Mouse (Mus musculus): ENCODE data around the gene Bag6. TPM values are rescaled to one million over a fixed set of nuclear protein-coding genes. Genes with fewer than 3 reads are reported as not detected.

Bag6 gene
- polyA plus RNA-seq, 1 experiment from 2014 or later: 63.3 TPM

GRCm38 (mm10) chr17:35152121-35152520 lies 17.1 kb downstream of the Bag6 start:
- WGBS: 98% methylated on average over 4 of the region's 4 CpGs
- ATAC-seq (ENCODE audit: insufficient number of reproducible peaks, insufficient read depth, low FRiP score, low read depth): no peak

GRCm38 (mm10) chr17:35153077-35153476 lies 18.1 kb downstream of the Bag6 start:
- Histone ChIP-seq H3K9ac (ENCODE audit: low read length) (no peak overlapping the region), H3K27ac (replicated peaks in 1 of 2; ENCODE audit: control insufficient read depth in 1 of 2, insufficient read depth in 1 of 2, low read depth in 2 of 2, low read length in 2 of 2) (no peak overlapping the region), H3K4me1 (ENCODE audit: control insufficient read depth in 2 of 2, insufficient read depth in 2 of 2, low read length in 2 of 2) (no peaks in the 10 kb centered on the region), H3K27me3 (ENCODE audit: control insufficient read depth, insufficient read depth, low read length) (no peaks in the 10 kb centered on the region), H3K36me3 (ENCODE audit: control insufficient read depth, insufficient read depth, low read length) (peaks cover 99% of the 10 kb centered on the region), H3K9me3 (ENCODE audit: control insufficient read depth, low read length) (no peaks in the 10 kb centered on the region), H3K4me3 (ENCODE audit: control insufficient read depth in 1 of 2, insufficient read depth in 1 of 2, low read depth in 1 of 2, low read length in 2 of 2) (no peak overlapping the region), H3K4me2 (ENCODE audit: low read length) (no peak overlapping the region)
- 63% methylated on average over 9 of the region's 9 CpGs for WGBS
- no peak for ATAC-seq (ENCODE audit: insufficient number of reproducible peaks, insufficient read depth, low FRiP score, low read depth)

More at GRCm38 (mm10) chr17:35152121-35152520, 17.1 kb downstream of the Bag6 start:
- Histone ChIP-seq H3K4me1 (ENCODE audit: control insufficient read depth in 2 of 2, insufficient read depth in 2 of 2, low read length in 2 of 2) (no peaks in the 10 kb centered on the region), H3K27me3 (ENCODE audit: control insufficient read depth, insufficient read depth, low read length) (no peaks in the 10 kb centered on the region), H3K9me3 (ENCODE audit: control insufficient read depth, low read length) (no peaks in the 10 kb centered on the region), H3K9ac (ENCODE audit: low read length) (no peak overlapping the region), H3K4me3 (ENCODE audit: control insufficient read depth in 1 of 2, insufficient read depth in 1 of 2, low read depth in 1 of 2, low read length in 2 of 2) (no peak overlapping the region), H3K4me2 (ENCODE audit: low read length) (no peak overlapping the region), H3K36me3 (ENCODE audit: control insufficient read depth, insufficient read depth, low read length) (peaks cover 99% of the 10 kb centered on the region), H3K27ac (replicated peaks in 1 of 2; ENCODE audit: control insufficient read depth in 1 of 2, insufficient read depth in 1 of 2, low read depth in 2 of 2, low read length in 2 of 2) (no peak overlapping the region)

GRCm38 (mm10) chr17:35153931-35154330 lies 19.0 kb downstream of the Bag6 start:
- peaks cover 99% of the 10 kb centered on the region for H3K36me3 ChIP-seq (ENCODE audit: control insufficient read depth, insufficient read depth, low read length)
- no peak overlapping the region for H3K4me3 ChIP-seq (ENCODE audit: control insufficient read depth in 1 of 2, insufficient read depth in 1 of 2, low read depth in 1 of 2, low read length in 2 of 2)
- no peak overlapping the region for H3K9ac ChIP-seq (ENCODE audit: low read length)
- no peaks in the 10 kb centered on the region for H3K4me1 ChIP-seq (ENCODE audit: control insufficient read depth in 2 of 2, insufficient read depth in 2 of 2, low read length in 2 of 2)
- WGBS: 83% methylated on average over 4 of the region's 4 CpGs
- ATAC-seq (ENCODE audit: insufficient number of reproducible peaks, insufficient read depth, low FRiP score, low read depth): no peak
- H3K4me2 ChIP-seq (ENCODE audit: low read length): no peak overlapping the region
- H3K9me3 ChIP-seq (ENCODE audit: control insufficient read depth, low read length): no peaks in the 10 kb centered on the region
- no peak overlapping the region for H3K27ac ChIP-seq (replicated peaks in 1 of 2; ENCODE audit: control insufficient read depth in 1 of 2, insufficient read depth in 1 of 2, low read depth in 2 of 2, low read length in 2 of 2)
- no peaks in the 10 kb centered on the region for H3K27me3 ChIP-seq (ENCODE audit: control insufficient read depth, insufficient read depth, low read length)

GRCm38 (mm10) chr17:35154616-35155015 lies 19.6 kb downstream of the Bag6 start:
- ATAC-seq (ENCODE audit: insufficient number of reproducible peaks, insufficient read depth, low FRiP score, low read depth): no peak
- no peaks in the 10 kb centered on the region for H3K9me3 ChIP-seq (ENCODE audit: control insufficient read depth, low read length)
- H3K4me2 ChIP-seq (ENCODE audit: low read length): no peak overlapping the region
- H3K27ac ChIP-seq (replicated peaks in 1 of 2; ENCODE audit: control insufficient read depth in 1 of 2, insufficient read depth in 1 of 2, low read depth in 2 of 2, low read length in 2 of 2): no peak overlapping the region
- no peaks in the 10 kb centered on the region for H3K4me1 ChIP-seq (ENCODE audit: control insufficient read depth in 2 of 2, insufficient read depth in 2 of 2, low read length in 2 of 2)
- no peak overlapping the region for H3K9ac ChIP-seq (ENCODE audit: low read length)
- no peak overlapping the region for H3K4me3 ChIP-seq (ENCODE audit: control insufficient read depth in 1 of 2, insufficient read depth in 1 of 2, low read depth in 1 of 2, low read length in 2 of 2)
- H3K27me3 ChIP-seq (ENCODE audit: control insufficient read depth, insufficient read depth, low read length): no peaks in the 10 kb centered on the region
- peaks cover 99% of the 10 kb centered on the region for H3K36me3 ChIP-seq (ENCODE audit: control insufficient read depth, insufficient read depth, low read length)
- 83% methylated on average over 7 of the region's 7 CpGs for WGBS

- H3K4me2 ChIP-seq (ENCODE audit: low read length): no peak overlapping the region
- no peaks in the 10 kb centered on the region for H3K9me3 ChIP-seq (ENCODE audit: control insufficient read depth, low read length)
- peaks cover 99% of the 10 kb centered on the region for H3K36me3 ChIP-seq (ENCODE audit: control insufficient read depth, insufficient read depth, low read length)
- WGBS: 87% methylated on average over 12 of the region's 12 CpGs
- no peak overlapping the region for H3K27ac ChIP-seq (replicated peaks in 1 of 2; ENCODE audit: control insufficient read depth in 1 of 2, insufficient read depth in 1 of 2, low read depth in 2 of 2, low read length in 2 of 2)
- H3K27me3 ChIP-seq (ENCODE audit: control insufficient read depth, insufficient read depth, low read length): no peaks in the 10 kb centered on the region
- H3K9ac ChIP-seq (ENCODE audit: low read length): no peak overlapping the region
- no peak for ATAC-seq (ENCODE audit: insufficient number of reproducible peaks, insufficient read depth, low FRiP score, low read depth)
- no peaks in the 10 kb centered on the region for H3K4me1 ChIP-seq (ENCODE audit: control insufficient read depth in 2 of 2, insufficient read depth in 2 of 2, low read length in 2 of 2)
- H3K4me3 ChIP-seq (ENCODE audit: control insufficient read depth in 1 of 2, insufficient read depth in 1 of 2, low read depth in 1 of 2, low read length in 2 of 2): no peak overlapping the region
Measured at GRCm38 (mm10) chr17:35155451-35155850, 20.5 kb downstream of the Bag6 start.

- ATAC-seq (ENCODE audit: insufficient number of reproducible peaks, insufficient read depth, low FRiP score, low read depth): no peak
- 87% methylated on average over 33 of the region's 33 CpGs for WGBS
- H3K27ac ChIP-seq (replicated peaks in 1 of 2; ENCODE audit: control insufficient read depth in 1 of 2, insufficient read depth in 1 of 2, low read depth in 2 of 2, low read length in 2 of 2): no peak overlapping the region
Measured at GRCm38 (mm10) chr17:35156461-35157200, 21.7 kb downstream of the Bag6 start.

GRCm38 (mm10) chr17:35157254-35157653 lies 22.3 kb downstream of the Bag6 start:
- no peak overlapping the region for H3K27ac ChIP-seq (replicated peaks in 1 of 2; ENCODE audit: control insufficient read depth in 1 of 2, insufficient read depth in 1 of 2, low read depth in 2 of 2, low read length in 2 of 2)
- H3K27me3 ChIP-seq (ENCODE audit: control insufficient read depth, insufficient read depth, low read length): no peaks in the 10 kb centered on the region
- no peak for ATAC-seq (ENCODE audit: insufficient number of reproducible peaks, insufficient read depth, low FRiP score, low read depth)
- peaks cover 0 to 9% of the 10 kb centered on the region in 2 experiments; a peak in 2 of 4 replicates for H3K4me1 ChIP-seq (ENCODE audit: control insufficient read depth in 2 of 2, insufficient read depth in 2 of 2, low read length in 2 of 2)
- no peak overlapping the region for H3K9ac ChIP-seq (ENCODE audit: low read length)
- no peaks in the 10 kb centered on the region for H3K9me3 ChIP-seq (ENCODE audit: control insufficient read depth, low read length)
- WGBS: 85% methylated on average over 8 of the region's 8 CpGs
- H3K36me3 ChIP-seq (ENCODE audit: control insufficient read depth, insufficient read depth, low read length): peaks cover 100% of the 10 kb centered on the region
- H3K4me3 ChIP-seq (ENCODE audit: control insufficient read depth in 1 of 2, insufficient read depth in 1 of 2, low read depth in 1 of 2, low read length in 2 of 2): no peak overlapping the region
- no peak overlapping the region for H3K4me2 ChIP-seq (ENCODE audit: low read length)

More at GRCm38 (mm10) chr17:35156461-35157200, 21.7 kb downstream of the Bag6 start:
- peaks cover 0 to 3% of the 10 kb centered on the region in 2 experiments; a peak in 1 of 4 replicates for H3K4me1 ChIP-seq (ENCODE audit: control insufficient read depth in 2 of 2, insufficient read depth in 2 of 2, low read length in 2 of 2)
- H3K36me3 ChIP-seq (ENCODE audit: control insufficient read depth, insufficient read depth, low read length): peaks cover 100% of the 10 kb centered on the region
- H3K9ac ChIP-seq (ENCODE audit: low read length): no peak overlapping the region
- no peak overlapping the region for H3K4me3 ChIP-seq (ENCODE audit: control insufficient read depth in 1 of 2, insufficient read depth in 1 of 2, low read depth in 1 of 2, low read length in 2 of 2)
- H3K27me3 ChIP-seq (ENCODE audit: control insufficient read depth, insufficient read depth, low read length): no peaks in the 10 kb centered on the region
- H3K4me2 ChIP-seq (ENCODE audit: low read length): no peak overlapping the region
- H3K9me3 ChIP-seq (ENCODE audit: control insufficient read depth, low read length): no peaks in the 10 kb centered on the region
